Mouse (Mus musculus) hindbrain, embryonic 13.5 days (tissue): ENCODE measurements at regions not wholly inside any gene's neighbourhood (a gene's known extent, or its start where the extent isn't known, plus 50 kb on each side); places are given as distances from the start of the nearest gene placed in this dataset.

Experiments used
- ATAC-seq: fragments of 200-750 bp; cut with Nextera tagmentation; 2 replicates; pipeline ENCODE4 v1.8.0; 2017; ENCODE audit warnings: moderate TSS enrichment; ENCODE audit not compliant: low FRiP score
- H3K27ac ChIP-seq: fragments of 300-500 bp; sonication (generic); 2 replicates; pipeline ENCODE4 v1.5.1; 2015; ENCODE audit warnings: inconsistent platforms, mild to moderate bottlenecking, moderate library complexity
- H3K27me3 ChIP-seq: fragments of 300-500 bp; sonication (generic); 2 replicates; pipeline ENCODE4 v1.6.1; 2015; ENCODE audit warnings: mild to moderate bottlenecking, inconsistent platforms
- H3K36me3 ChIP-seq: fragments of 300-500 bp; sonication (generic); 2 replicates; pipeline ENCODE4 v1.6.1; 2015; ENCODE audit warnings: mild to moderate bottlenecking, inconsistent platforms
- H3K4me1 ChIP-seq: fragments of 300-500 bp; sonication (generic); replicated peaks from 2 replicates; pipeline ENCODE4 v1.6.1; 2015; ENCODE audit warnings: inconsistent platforms
- H3K4me2 ChIP-seq: fragments of 300-500 bp; sonication (generic); 2 replicates; pipeline ENCODE4 v1.6.1; 2015; ENCODE audit warnings: inconsistent platforms, mild to moderate bottlenecking, moderate library complexity
- H3K4me3 ChIP-seq: fragments of 300-500 bp; sonication (generic); 2 replicates; pipeline ENCODE4 v1.5.1; 2015; ENCODE audit warnings: mild to moderate bottlenecking, inconsistent platforms
- H3K9ac ChIP-seq: fragments of 300-500 bp; sonication (generic); 2 replicates; pipeline ENCODE4 v1.6.1; 2015; ENCODE audit warnings: mild to moderate bottlenecking, inconsistent platforms
- H3K9me3 ChIP-seq: fragments of 300-500 bp; sonication (generic); 2 replicates; pipeline ENCODE4 v1.6.1; 2016; ENCODE audit warnings: inconsistent platforms
- WGBS: fragments of 180-500 bp; shearing (Covaris S2); methylation state at CpG from one replicate; pipeline ENCODE4 v1.1.7; 2015; 5-methylcytosine and 5-hydroxymethylcytosine counted together

DNA sequence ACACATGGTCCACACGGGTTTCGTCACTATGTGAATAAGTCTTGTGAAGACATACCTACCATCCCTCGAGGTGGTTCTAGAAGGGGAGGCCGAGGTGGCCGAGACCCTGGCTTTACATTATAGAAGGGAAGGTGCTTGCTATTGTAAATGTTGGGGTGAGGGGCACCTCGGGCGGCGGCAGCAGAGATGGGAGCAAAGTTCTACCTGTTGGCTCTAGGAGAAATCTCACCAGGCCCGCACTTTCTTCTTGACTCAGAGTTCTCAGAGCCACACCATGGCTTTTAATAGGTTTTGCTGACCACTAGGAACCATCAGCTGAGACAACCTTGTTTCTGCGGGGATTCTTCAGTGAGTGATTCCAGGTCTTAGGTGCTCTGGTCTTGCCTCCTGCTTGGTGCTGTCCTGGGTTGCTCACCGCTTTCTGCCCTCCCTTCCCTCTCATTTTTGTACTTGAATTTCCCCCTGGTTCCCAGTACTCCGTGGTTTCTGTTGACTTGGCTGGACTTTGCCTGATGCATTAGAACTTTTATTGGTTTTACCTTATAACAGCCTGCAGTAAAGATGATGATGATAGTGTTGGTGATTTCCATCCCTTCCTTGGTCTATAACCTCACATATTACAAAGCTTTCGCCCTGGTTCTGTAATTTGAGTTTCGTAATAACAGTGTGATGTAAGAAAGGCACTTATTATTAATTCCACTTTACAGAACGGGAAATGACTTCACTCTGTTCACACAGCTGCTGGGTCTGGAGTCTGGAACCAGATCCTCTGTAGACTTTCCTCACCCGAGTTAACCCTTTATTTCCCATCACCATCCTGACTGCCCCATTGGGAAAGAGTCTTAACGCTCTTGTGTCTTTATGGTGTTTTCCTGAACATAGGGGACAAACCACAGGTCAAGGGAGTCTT lies 185.6 kb downstream of the 4933412E24Rik start:
- Histone ChIP-seq H3K4me2 (no peak overlapping the region), H3K27ac (no peak overlapping the region), H3K27me3 (no peaks in the 10 kb centered on the region), H3K4me3 (no peak overlapping the region), H3K36me3 (no peaks in the 10 kb centered on the region), H3K4me1 (peaks cover 14% of the 10 kb centered on the region), H3K9me3 (no peaks in the 10 kb centered on the region), H3K9ac (no peak overlapping the region)
- ATAC-seq: no peak
- WGBS: 88% methylated on average over 17 of the region's 17 CpGs

GRCm38 (mm10) chr15:59828421-59828820 lies 188.0 kb downstream of the 4933412E24Rik start:
- Histone ChIP-seq H3K4me1 (peaks cover 14% of the 10 kb centered on the region), H3K9ac (0 out of 2 replicates have a peak overlapping the region, but pooled peaks have one; percentile 15), H3K9me3 (no peaks in the 10 kb centered on the region), H3K4me3 (no peak overlapping the region), H3K27ac (no peak overlapping the region), H3K4me2 (no peak overlapping the region), H3K36me3 (no peaks in the 10 kb centered on the region), H3K27me3 (no peaks in the 10 kb centered on the region)
- ATAC-seq: peak; percentile 80
- 16% methylated on average over 5 of the region's 5 CpGs for WGBS

DNA sequence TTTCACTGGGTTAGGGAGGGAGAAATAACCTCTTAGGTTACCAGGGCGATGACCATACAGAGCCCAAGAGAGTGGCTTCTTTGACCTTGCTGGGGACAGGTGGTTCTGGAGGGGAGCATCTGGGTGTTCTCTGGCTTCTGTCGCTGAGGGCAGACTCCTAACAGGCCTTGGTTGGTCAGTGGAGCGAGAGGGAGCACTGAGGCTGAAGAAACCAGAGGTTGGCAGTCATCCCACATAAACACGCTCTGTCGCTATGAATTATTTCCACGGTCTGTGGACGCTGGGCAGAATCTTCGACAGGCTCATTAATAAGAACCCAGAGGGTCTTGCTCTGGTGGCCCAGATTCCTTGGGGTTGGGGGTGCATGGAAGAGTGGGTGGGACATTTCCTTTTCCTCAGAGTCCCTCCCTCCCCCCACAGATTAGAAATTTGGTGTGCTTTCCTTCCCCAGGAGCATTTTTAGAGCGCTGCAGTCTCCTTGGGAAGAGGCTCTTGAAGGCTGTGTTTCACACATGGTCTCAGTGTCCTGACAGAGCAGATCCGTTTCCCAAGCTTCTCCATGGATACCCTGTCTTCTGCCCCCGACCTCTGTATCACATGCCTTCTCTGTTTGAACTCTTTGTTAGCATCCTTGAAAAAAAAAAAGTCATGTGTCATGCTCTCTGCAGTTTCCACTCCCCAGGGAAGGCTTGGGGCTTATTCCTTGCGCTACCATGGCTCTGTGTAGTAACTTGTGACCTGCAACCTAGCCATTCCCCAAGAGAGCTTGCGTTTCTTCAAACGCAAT lies 190.1 kb downstream of the 4933412E24Rik start:
- Histone ChIP-seq H3K36me3 (no peaks in the 10 kb centered on the region), H3K4me1 (peaks cover 14% of the 10 kb centered on the region), H3K4me3 (no peak overlapping the region), H3K27me3 (no peaks in the 10 kb centered on the region), H3K9me3 (no peaks in the 10 kb centered on the region), H3K9ac (no peak overlapping the region), H3K27ac (no peak overlapping the region; the same call in 1 of the 2 replicates), H3K4me2 (no peak overlapping the region)
- 0 out of 2 replicates have a peak, but pooled peaks have one; percentile 22 for ATAC-seq
- 46% methylated on average over 14 of the region's 14 CpGs for WGBS

- no peak overlapping the region for H3K4me2 ChIP-seq
- ATAC-seq: no peak
- 64% methylated on average over 2 of the region's 2 CpGs for WGBS
These were observed 192.5 kb downstream of the 4933412E24Rik start for GRCm38 (mm10) chr15:59823921-59824320.

GRCm38 (mm10) chr15:59822995-59823681 lies 193.3 kb downstream of the 4933412E24Rik start:
- H3K4me2 ChIP-seq: no peak overlapping the region
- H3K4me3 ChIP-seq: no peak overlapping the region
- H3K36me3 ChIP-seq: no peaks in the 10 kb centered on the region
- no peak for ATAC-seq
- peaks cover 12% of the 10 kb centered on the region for H3K4me1 ChIP-seq
- no peaks in the 10 kb centered on the region for H3K27me3 ChIP-seq
- no peaks in the 10 kb centered on the region for H3K9me3 ChIP-seq
- no peak overlapping the region for H3K27ac ChIP-seq
- H3K9ac ChIP-seq: no peak overlapping the region
- 70% methylated on average over 3 of the region's 3 CpGs for WGBS

More at GRCm38 (mm10) chr15:59823921-59824320, 192.5 kb downstream of the 4933412E24Rik start:
- no peaks in the 10 kb centered on the region for H3K36me3 ChIP-seq
- no peak overlapping the region for H3K9ac ChIP-seq
- no peak overlapping the region for H3K4me3 ChIP-seq
- H3K27ac ChIP-seq: no peak overlapping the region
- no peaks in the 10 kb centered on the region for H3K27me3 ChIP-seq
- H3K9me3 ChIP-seq: no peaks in the 10 kb centered on the region
- H3K4me1 ChIP-seq: peaks cover 14% of the 10 kb centered on the region

GRCm38 (mm10) chr15:59820317-59820716 lies 196.1 kb downstream of the 4933412E24Rik start:
- WGBS: 85% methylated on average over 10 of the region's 10 CpGs
- H3K9me3 ChIP-seq: no peaks in the 10 kb centered on the region
- no peak overlapping the region for H3K4me2 ChIP-seq

DNA sequence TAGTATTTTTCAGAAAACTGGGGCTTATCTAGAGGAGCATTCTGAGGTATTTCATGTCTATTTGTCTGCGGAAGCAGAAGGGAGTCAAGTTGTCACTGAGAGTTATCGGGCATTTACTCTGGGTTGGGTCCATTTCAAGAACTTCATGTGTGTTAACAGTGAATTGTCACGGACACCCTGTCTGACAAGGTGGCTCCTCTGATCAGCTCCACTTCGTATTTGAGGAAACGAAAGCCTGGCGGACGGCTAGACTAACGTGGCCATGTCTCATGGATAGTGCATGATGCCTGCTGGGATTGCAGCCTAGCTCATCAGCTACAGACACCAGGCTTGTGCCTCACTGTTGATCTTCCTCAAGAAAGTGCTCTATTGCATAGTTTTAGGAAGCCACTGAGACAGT lies 200.4 kb downstream of the 4933412E24Rik start:
- H3K4me1 ChIP-seq: no peaks in the 10 kb centered on the region
- 95% methylated on average over 8 of the region's 8 CpGs for WGBS

More at GRCm38 (mm10) chr15:59820317-59820716, 196.1 kb downstream of the 4933412E24Rik start:
- Histone ChIP-seq H3K27me3 (no peaks in the 10 kb centered on the region), H3K4me1 (no peaks in the 10 kb centered on the region), H3K9ac (no peak overlapping the region), H3K27ac (no peak overlapping the region), H3K36me3 (no peaks in the 10 kb centered on the region), H3K4me3 (no peak overlapping the region)
- ATAC-seq: no peak

GRCm38 (mm10) chr15:59811566-59811965 lies 204.8 kb downstream of the 4933412E24Rik start:
- no peak overlapping the region for H3K27ac ChIP-seq
- no peak overlapping the region for H3K9ac ChIP-seq
- H3K36me3 ChIP-seq: no peaks in the 10 kb centered on the region
- H3K4me1 ChIP-seq: no peaks in the 10 kb centered on the region
- no peak overlapping the region for H3K4me3 ChIP-seq
- no peak for ATAC-seq
- WGBS: 34% methylated on average over 3 of the region's 3 CpGs
- H3K4me2 ChIP-seq: no peak overlapping the region
- H3K9me3 ChIP-seq: 0 out of 2 replicates have a peak, but pooled peaks cover 5% of the 10 kb centered on the region
- no peaks in the 10 kb centered on the region for H3K27me3 ChIP-seq

More for the DNA sequence above, 200.4 kb downstream of the 4933412E24Rik start:
- H3K27ac ChIP-seq: no peak overlapping the region
- no peaks in the 10 kb centered on the region for H3K27me3 ChIP-seq
- H3K36me3 ChIP-seq: no peaks in the 10 kb centered on the region
- H3K9ac ChIP-seq: no peak overlapping the region
- ATAC-seq: no peak
- no peaks in the 10 kb centered on the region for H3K9me3 ChIP-seq
- H3K4me3 ChIP-seq: no peak overlapping the region
- H3K4me2 ChIP-seq: no peak overlapping the region

GRCm38 (mm10) chr15:59809361-59809760 lies 207.1 kb downstream of the 4933412E24Rik start:
- no peaks in the 10 kb centered on the region for H3K36me3 ChIP-seq
- ATAC-seq: no peak
- H3K9ac ChIP-seq: no peak overlapping the region
- H3K27me3 ChIP-seq: no peaks in the 10 kb centered on the region
- 94% methylated on average over 6 of the region's 6 CpGs for WGBS
- no peak overlapping the region for H3K4me2 ChIP-seq
- H3K9me3 ChIP-seq: 0 out of 2 replicates have a peak, but pooled peaks cover 5% of the 10 kb centered on the region
- no peak overlapping the region for H3K4me3 ChIP-seq
- H3K4me1 ChIP-seq: no peaks in the 10 kb centered on the region
- no peak overlapping the region for H3K27ac ChIP-seq

GRCm38 (mm10) chr15:59807723-59808122 lies 208.7 kb downstream of the 4933412E24Rik start:
- Histone ChIP-seq H3K4me2 (no peak overlapping the region), H3K27me3 (no peaks in the 10 kb centered on the region), H3K9me3 (0 out of 2 replicates have a peak, but pooled peaks cover 5% of the 10 kb centered on the region), H3K4me3 (no peak overlapping the region), H3K4me1 (no peaks in the 10 kb centered on the region), H3K9ac (no peak overlapping the region), H3K36me3 (no peaks in the 10 kb centered on the region), H3K27ac (no peak overlapping the region)
- 92% methylated on average over 6 of the region's 6 CpGs for WGBS
- ATAC-seq: no peak

DNA sequence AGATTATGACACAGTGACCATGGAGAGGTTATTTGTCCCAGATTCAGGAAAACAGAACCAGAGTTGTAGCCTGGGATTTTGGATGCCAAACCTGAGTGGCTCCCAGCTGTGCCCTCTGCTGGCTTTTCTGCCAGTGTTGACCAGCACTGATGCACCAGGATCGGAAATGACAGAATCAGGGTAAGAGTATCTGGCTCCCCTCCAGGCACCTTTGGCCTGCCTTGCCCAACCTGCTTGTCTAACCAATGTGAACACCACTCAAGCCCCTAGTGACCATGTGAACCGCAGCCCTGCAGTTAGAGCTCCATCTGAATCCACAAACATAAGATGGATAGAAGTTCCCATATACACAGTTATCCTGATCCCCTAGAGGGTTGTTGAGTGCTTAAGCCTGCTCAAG lies 210.6 kb downstream of the 4933412E24Rik start:
- WGBS: 85% methylated on average over 2 of the region's 2 CpGs
- Histone ChIP-seq H3K4me2 (no peak overlapping the region), H3K36me3 (no peaks in the 10 kb centered on the region), H3K9ac (no peak overlapping the region), H3K27me3 (no peaks in the 10 kb centered on the region), H3K4me1 (no peaks in the 10 kb centered on the region), H3K27ac (no peak overlapping the region), H3K9me3 (0 out of 2 replicates have a peak, but pooled peaks cover 5% of the 10 kb centered on the region), H3K4me3 (no peak overlapping the region)
- no peak for ATAC-seq

- Histone ChIP-seq H3K27me3 (no peaks in the 10 kb centered on the region), H3K9me3 (0 out of 2 replicates have a peak, but pooled peaks cover 3% of the 10 kb centered on the region), H3K4me3 (no peak overlapping the region), H3K36me3 (no peaks in the 10 kb centered on the region), H3K4me2 (no peak overlapping the region), H3K4me1 (no peaks in the 10 kb centered on the region), H3K27ac (no peak overlapping the region), H3K9ac (no peak overlapping the region)
- no peak for ATAC-seq
- 97% methylated on average over 2 of the region's 2 CpGs for WGBS
These were observed 211.6 kb downstream of the 4933412E24Rik start for GRCm38 (mm10) chr15:59804821-59805220.
